Mouse (Mus musculus): ENCODE measurements at regions not wholly inside any gene's neighbourhood (a gene's known extent, or its start where the extent isn't known, plus 50 kb on each side); places are given as distances from the start of the nearest gene placed in this dataset.

DNA sequence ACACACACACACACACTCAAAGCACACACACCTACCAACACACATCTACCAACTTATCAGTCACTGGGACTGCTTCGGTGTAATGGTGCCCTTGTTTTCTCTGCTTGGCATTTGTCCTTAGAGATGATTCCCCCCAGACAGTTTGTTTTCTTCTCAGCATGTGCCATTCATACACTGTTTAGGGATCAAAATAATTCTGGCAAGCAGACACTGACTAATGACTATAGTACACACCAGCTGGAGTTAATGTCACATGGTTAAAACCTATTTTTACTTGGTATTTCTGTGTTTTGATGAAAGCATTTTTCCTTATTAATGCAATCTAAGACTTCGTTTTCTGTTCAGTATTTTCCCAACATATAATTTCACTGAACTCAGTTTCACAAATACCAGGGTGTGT lies 454.1 kb downstream of the Plod2 start:
- no peak overlapping the region for H3K4me3 ChIP-seq

GRCm38 (mm10) chr9:93005182-93005953 lies 463.3 kb downstream of the Plod2 start:
- no peak overlapping the region for H3K27ac ChIP-seq
- no peaks in the 10 kb centered on the region for H3K4me1 ChIP-seq
- ATAC-seq (ENCODE audit: borderline replicate concordance, extremely low read depth, low FRiP score, low TSS enrichment), result no peak
- no peak overlapping the region for H3K9ac ChIP-seq
- H3K36me3 ChIP-seq, result no peaks in the 10 kb centered on the region
- no peaks in the 10 kb centered on the region for H3K27me3 ChIP-seq
- 76% methylated on average over 3 of the region's 3 CpGs for WGBS
- no peaks in the 10 kb centered on the region for H3K9me3 ChIP-seq
- H3K4me2 ChIP-seq, result no peak overlapping the region
- H3K4me3 ChIP-seq, result no peak overlapping the region

More for the DNA sequence above, 454.1 kb downstream of the Plod2 start:
- Histone ChIP-seq H3K27me3 (no peaks in the 10 kb centered on the region), H3K4me2 (no peak overlapping the region), H3K27ac (no peak overlapping the region), H3K36me3 (no peaks in the 10 kb centered on the region), H3K9me3 (no peaks in the 10 kb centered on the region), H3K9ac (no peak overlapping the region), H3K4me1 (no peaks in the 10 kb centered on the region)
- no peak for ATAC-seq (ENCODE audit: borderline replicate concordance, extremely low read depth, low FRiP score, low TSS enrichment)
- WGBS, result 71% methylated on average over 2 of the region's 2 CpGs

GRCm38 (mm10) chr9:93008511-93009302 lies 466.7 kb downstream of the Plod2 start:
- H3K9me3 ChIP-seq, result no peaks in the 10 kb centered on the region
- H3K36me3 ChIP-seq, result no peaks in the 10 kb centered on the region
- no peak for ATAC-seq (ENCODE audit: borderline replicate concordance, extremely low read depth, low FRiP score, low TSS enrichment)
- no peak overlapping the region for H3K27ac ChIP-seq
- no peak overlapping the region for H3K4me2 ChIP-seq
- whole genome bisulfite sequencing, result 74% methylated on average over 4 of the region's 4 CpGs
- H3K27me3 ChIP-seq, result no peaks in the 10 kb centered on the region
- no peak overlapping the region for H3K4me3 ChIP-seq
- no peaks in the 10 kb centered on the region for H3K4me1 ChIP-seq
- H3K9ac ChIP-seq, result no peak overlapping the region

GRCm38 (mm10) chr9:93044298-93044912 lies 502.4 kb downstream of the Plod2 start:
- Histone ChIP-seq H3K4me1 (no peaks in the 10 kb centered on the region), H3K4me3 (no peak overlapping the region), H3K4me2 (no peak overlapping the region), H3K9ac (no peak overlapping the region), H3K36me3 (no peaks in the 10 kb centered on the region), H3K9me3 (no peaks in the 10 kb centered on the region), H3K27ac (no peak overlapping the region), H3K27me3 (no peaks in the 10 kb centered on the region)
- ATAC-seq (ENCODE audit: borderline replicate concordance, extremely low read depth, low FRiP score, low TSS enrichment), result no peak
- WGBS, result 83% methylated on average over 10 of the region's 10 CpGs

GRCm38 (mm10) chr9:93072140-93072539 lies 530.1 kb downstream of the Plod2 start:
- Histone ChIP-seq H3K9ac (no peak overlapping the region), H3K4me2 (no peak overlapping the region), H3K9me3 (no peaks in the 10 kb centered on the region), H3K4me1 (no peaks in the 10 kb centered on the region), H3K27ac (no peak overlapping the region), H3K36me3 (no peaks in the 10 kb centered on the region), H3K27me3 (no peaks in the 10 kb centered on the region), H3K4me3 (no peak overlapping the region)
- ATAC-seq (ENCODE audit: borderline replicate concordance, extremely low read depth, low FRiP score, low TSS enrichment), result no peak
- 65% methylated on average over 3 of the region's 3 CpGs for WGBS

- 71% methylated on average over 1 of the region's 1 CpGs for WGBS
- no peak overlapping the region for H3K4me2 ChIP-seq
These were observed 541.1 kb downstream of the Plod2 start for GRCm38 (mm10) chr9:93083114-93083513.

DNA sequence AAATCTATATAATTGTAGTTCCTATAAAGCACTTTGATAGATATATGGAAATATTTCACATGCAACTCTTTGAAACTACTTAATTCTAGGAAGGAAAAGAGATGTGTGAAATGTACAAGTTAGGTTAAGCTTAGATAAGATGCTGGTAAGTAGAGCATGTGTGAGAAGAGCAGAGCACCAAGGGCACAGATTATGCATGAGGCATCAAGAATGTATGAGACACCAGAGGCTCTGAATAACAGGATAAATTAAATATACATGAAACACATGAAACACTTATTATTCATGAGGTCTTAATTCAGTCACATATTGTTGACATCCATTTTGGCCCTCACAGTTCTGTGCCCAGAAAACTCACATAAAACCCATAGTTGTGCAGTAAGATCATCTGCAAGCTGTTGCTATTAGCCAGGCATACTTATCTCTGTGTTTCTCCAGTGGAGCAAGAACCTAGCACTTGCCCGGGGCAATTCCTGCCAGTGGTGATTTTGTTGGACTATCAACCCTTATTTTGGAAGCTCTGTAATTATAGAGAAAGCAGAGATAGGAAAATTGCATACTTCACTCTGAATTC lies 556.1 kb downstream of the Plod2 start:
- H3K27ac ChIP-seq, result no peak overlapping the region
- H3K36me3 ChIP-seq, result no peaks in the 10 kb centered on the region
- no peaks in the 10 kb centered on the region for H3K4me1 ChIP-seq
- ATAC-seq (ENCODE audit: borderline replicate concordance, extremely low read depth, low FRiP score, low TSS enrichment), result no peak
- H3K4me2 ChIP-seq, result no peak overlapping the region
- H3K9ac ChIP-seq, result no peak overlapping the region
- no peaks in the 10 kb centered on the region for H3K9me3 ChIP-seq
- no peak overlapping the region for H3K4me3 ChIP-seq
- WGBS, result 72% methylated on average over 1 of the region's 1 CpGs
- H3K27me3 ChIP-seq, result no peaks in the 10 kb centered on the region

More at GRCm38 (mm10) chr9:93083114-93083513, 541.1 kb downstream of the Plod2 start:
- no peaks in the 10 kb centered on the region for H3K9me3 ChIP-seq
- ATAC-seq (ENCODE audit: borderline replicate concordance, extremely low read depth, low FRiP score, low TSS enrichment), result no peak
- H3K9ac ChIP-seq, result no peak overlapping the region
- H3K27me3 ChIP-seq, result no peaks in the 10 kb centered on the region
- H3K4me3 ChIP-seq, result no peak overlapping the region
- H3K4me1 ChIP-seq, result no peaks in the 10 kb centered on the region
- no peaks in the 10 kb centered on the region for H3K36me3 ChIP-seq
- no peak overlapping the region for H3K27ac ChIP-seq

DNA sequence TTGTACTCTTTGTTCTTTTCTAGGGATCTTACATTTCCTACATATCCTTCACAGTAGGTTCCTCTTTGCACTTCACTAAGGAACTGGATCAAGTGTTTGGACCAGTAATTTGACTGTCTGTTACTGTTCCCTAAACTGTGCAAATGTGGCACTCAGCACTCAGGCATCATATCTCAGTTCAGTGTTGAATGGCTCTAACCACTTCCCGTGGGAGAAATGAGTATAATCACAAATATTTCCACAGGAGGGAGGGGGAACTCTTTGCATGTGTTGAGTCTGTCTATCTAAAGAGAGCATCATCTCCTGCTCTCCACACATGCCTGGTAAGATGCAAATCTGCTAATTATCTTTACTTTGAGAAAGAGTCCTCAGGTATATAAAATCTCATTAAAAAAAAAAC lies 588.5 kb downstream of the Plod2 start:
- H3K27me3 ChIP-seq, result no peaks in the 10 kb centered on the region
- H3K4me2 ChIP-seq, result no peak overlapping the region
- no peak overlapping the region for H3K4me3 ChIP-seq
- 27% methylated on average over 1 of the region's 1 CpGs for WGBS
- H3K9ac ChIP-seq, result no peak overlapping the region
- no peak for ATAC-seq (ENCODE audit: borderline replicate concordance, extremely low read depth, low FRiP score, low TSS enrichment)
- H3K9me3 ChIP-seq, result no peaks in the 10 kb centered on the region
- H3K36me3 ChIP-seq, result no peaks in the 10 kb centered on the region
- H3K27ac ChIP-seq, result no peak overlapping the region
- H3K4me1 ChIP-seq, result no peaks in the 10 kb centered on the region

DNA sequence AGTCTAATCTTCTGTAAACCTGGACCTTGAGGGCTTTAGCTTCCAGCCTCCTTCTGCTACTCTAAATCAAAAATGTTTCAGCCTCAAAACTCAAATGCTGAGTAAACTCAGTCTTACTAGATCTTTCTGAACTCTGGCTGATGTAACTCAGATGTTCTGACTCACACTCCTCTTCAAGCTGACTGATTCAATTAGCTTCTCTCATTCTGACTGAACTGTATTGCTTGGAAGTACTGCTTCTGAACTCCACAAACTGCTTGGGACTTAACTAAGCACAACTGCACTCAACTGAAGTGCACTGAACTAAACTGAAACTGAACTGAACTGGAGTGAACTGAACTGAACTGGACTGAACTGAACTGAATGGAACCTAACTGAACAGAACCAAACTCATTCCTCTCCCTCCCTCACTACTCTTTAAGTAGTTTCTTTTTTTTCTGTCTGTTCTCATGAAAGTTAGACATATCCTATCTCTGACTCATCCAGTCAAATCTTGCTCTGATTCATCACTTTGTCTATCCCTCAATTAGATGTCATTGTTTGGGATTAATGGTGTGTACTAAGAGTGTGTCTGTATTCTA lies 589.7 kb downstream of the Plod2 start:
- no peak overlapping the region for H3K27ac ChIP-seq
- H3K36me3 ChIP-seq, result no peaks in the 10 kb centered on the region
- H3K9me3 ChIP-seq, result no peaks in the 10 kb centered on the region
- no peak overlapping the region for H3K4me3 ChIP-seq
- H3K27me3 ChIP-seq, result no peaks in the 10 kb centered on the region
- no peak overlapping the region for H3K9ac ChIP-seq
- H3K4me2 ChIP-seq, result no peak overlapping the region
- H3K4me1 ChIP-seq, result no peaks in the 10 kb centered on the region
- no peak for ATAC-seq (ENCODE audit: borderline replicate concordance, extremely low read depth, low FRiP score, low TSS enrichment)

GRCm38 (mm10) chr9:93136349-93136748 lies 594.3 kb downstream of the Plod2 start:
- Histone ChIP-seq H3K4me1 (no peaks in the 10 kb centered on the region), H3K9me3 (no peaks in the 10 kb centered on the region), H3K27ac (no peak overlapping the region), H3K27me3 (no peaks in the 10 kb centered on the region), H3K4me3 (no peak overlapping the region), H3K4me2 (no peak overlapping the region), H3K36me3 (no peaks in the 10 kb centered on the region), H3K9ac (no peak overlapping the region)
- 69% methylated on average over 1 of the region's 1 CpGs for WGBS
- ATAC-seq (ENCODE audit: borderline replicate concordance, extremely low read depth, low FRiP score, low TSS enrichment), result no peak

DNA sequence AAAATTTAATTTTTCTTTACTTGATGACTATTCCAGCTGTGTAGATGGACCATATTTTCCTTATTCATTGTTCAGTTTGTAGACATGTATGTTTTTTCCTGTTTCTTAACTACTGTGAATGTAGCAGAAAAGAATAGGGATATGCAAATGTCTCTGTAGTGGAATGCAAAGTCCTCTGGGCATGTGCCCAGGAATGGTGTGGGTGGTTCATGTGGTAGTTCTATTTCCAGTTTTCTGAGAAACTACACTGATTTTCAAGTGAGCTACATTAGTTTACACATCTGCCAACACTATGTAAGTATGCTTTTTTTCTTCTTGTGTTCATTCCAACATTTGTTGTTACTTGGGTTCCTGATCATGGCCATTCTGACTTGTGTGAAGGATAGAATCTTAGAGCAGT lies 628.0 kb downstream of the Plod2 start:
- no peak for ATAC-seq (ENCODE audit: borderline replicate concordance, extremely low read depth, low FRiP score, low TSS enrichment)
- H3K4me3 ChIP-seq, result no peak overlapping the region
- H3K27ac ChIP-seq, result no peak overlapping the region
- H3K4me1 ChIP-seq, result no peaks in the 10 kb centered on the region
- H3K9me3 ChIP-seq, result no peaks in the 10 kb centered on the region
- H3K36me3 ChIP-seq, result no peaks in the 10 kb centered on the region
- H3K9ac ChIP-seq, result no peak overlapping the region
- no peak overlapping the region for H3K4me2 ChIP-seq
- H3K27me3 ChIP-seq, result no peaks in the 10 kb centered on the region
